Mouse (Mus musculus): ENCODE measurements around the gene Ptch1. TPM values are rescaled to one million over a fixed set of nuclear protein-coding genes. Genes with fewer than 3 reads are reported as not detected.

Ptch1 gene
- polyA plus RNA-seq, 1 experiment from 2014 or later: 17.5 TPM

Other genes starting within 250 kb of the Ptch1 start
- 12.8 and 14.4 TPM in 2 replicates for gene Fancc, start 76.3 kb downstream of the Ptch1 start, polyA plus RNA-seq (2015; fragmentation: Nextera tagmentation; extraction: Ambion mirVana)
- gene Ercc6l2, start 241.6 kb upstream of the Ptch1 start, polyA plus RNA-seq (2015; fragmentation: Nextera tagmentation; extraction: Ambion mirVana): 14.2 and 14.7 TPM in 2 replicates